Mouse (Mus musculus): ENCODE results near the gene Magohb.

Magohb gene

DNA sequence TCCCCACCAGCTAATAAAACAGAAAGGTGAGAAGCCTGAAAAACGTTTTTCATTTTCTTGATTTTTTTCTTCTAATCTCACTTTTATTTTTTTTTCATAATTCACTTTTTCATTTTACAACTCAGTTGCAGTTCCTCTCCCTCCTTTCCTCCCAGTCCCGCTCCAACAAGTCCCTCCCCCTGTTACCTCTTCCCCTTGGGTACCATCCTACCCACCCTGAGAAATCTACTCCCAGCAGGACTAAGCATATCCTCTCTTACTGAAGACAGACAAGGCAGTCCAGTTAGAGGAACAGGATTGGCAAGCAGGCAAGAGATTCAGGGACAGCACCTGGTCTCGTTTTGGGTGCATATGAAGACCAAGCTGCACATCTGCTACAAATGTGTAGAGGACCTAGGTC is 30.3 kb downstream of the Magohb start:
- no peak for DNase-seq (ENCODE audit: low spot score in 2 of 2)

DNA sequence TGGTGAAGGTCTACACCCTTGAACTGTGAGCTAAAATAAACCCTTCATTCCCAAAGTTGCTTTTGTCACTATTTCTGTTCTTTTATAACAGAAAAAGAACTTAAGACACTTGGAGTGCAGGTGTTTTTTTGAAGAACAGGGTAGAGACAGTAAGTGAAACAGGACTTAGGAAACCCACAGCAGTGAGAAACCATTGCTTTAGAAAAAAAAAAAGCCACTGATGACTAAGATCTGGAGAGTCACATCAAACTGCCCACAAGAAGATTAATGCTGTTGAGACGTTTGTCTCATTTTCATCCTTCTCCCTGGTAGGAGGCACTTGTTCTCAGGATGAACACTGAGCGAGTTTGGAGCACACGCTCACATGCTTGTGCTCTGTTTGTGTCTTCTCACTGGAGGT is 31.0 kb downstream of the Magohb start:
- DNase-seq (ENCODE audit: low spot score in 2 of 2): no peak

GRCm38 (mm10) chr6:131247206-131247605 is 45.8 kb downstream of the Magohb start, which contains the start of gene Klra2:
Gene Klra2 (minus strand): TSS chr6:131247362.
- DNase-seq (ENCODE audit: low spot score in 2 of 2): no peak

GRCm38 (mm10) chr6:131245081-131245480 is 48.0 kb downstream of the Magohb start:
- DNase-seq (ENCODE audit: low spot score in 2 of 2): no peak

Measured in spleen, postnatal 36 days (tissue).